9 mouse cellular contexts compared by ENCODE assay signal in the genomic region with DNA sequence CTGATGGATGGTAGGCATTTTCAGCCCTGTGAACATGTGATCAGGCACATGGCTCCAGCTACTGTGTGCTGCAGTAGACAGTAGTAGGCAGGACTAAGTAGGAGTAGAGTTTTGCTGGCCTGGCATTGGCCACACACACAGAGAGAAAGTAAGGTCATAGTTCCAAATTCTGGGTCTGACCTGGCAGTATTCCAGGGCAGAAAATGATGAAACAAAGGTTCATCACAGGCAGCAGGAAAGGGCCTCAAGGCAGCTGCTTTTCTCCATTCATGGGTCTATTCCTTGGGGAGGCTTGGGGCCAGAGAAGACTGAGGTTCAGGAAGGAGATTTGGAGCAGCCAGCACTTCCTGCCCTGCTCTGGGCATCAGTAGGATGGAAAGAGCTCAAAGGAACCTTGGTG. TPM values are rescaled to one million over a fixed set of nuclear protein-coding genes. Genes with fewer than 3 reads are reported as not detected.
DNase-seq lines count a peak whose midpoint lies in the region; ATAC-seq and TF ChIP-seq lines count a peak whose summit lies in the region.
"Had no signal": no experiment of that assay in that cellular context is flagged by ENCODE, and none has a peak within 500 bp of the region (broad histone marks: within the 10 kb centered on the region; RNA-seq: fewer than 3 reads in every experiment).

No protein-coding gene starts in this region.

- H3K9me3 ChIP-seq in hindbrain, postnatal 0 days (ENCODE audit: low read length), result no peaks in the 10 kb centered on the region
- no peaks in the 10 kb centered on the region for H3K9me3 ChIP-seq in hindbrain, embryonic 14.5 days (ENCODE audit: control insufficient read depth, low read length)
- H3K9me3 ChIP-seq: liver, embryonic 13.5 days; stomach, embryonic 15.5 days had no signal

- no peak overlapping the region for H3K4me2 ChIP-seq in hindbrain, postnatal 0 days (ENCODE audit: low read depth, low read length)
- no peak overlapping the region for H3K4me2 ChIP-seq in hindbrain, embryonic 14.5 days (replicated peaks)
- H3K4me2 ChIP-seq: liver, embryonic 13.5 days; stomach, embryonic 15.5 days had no signal

- H3K9ac ChIP-seq in hindbrain, postnatal 0 days (replicated peaks; ENCODE audit: low read length), result no peak overlapping the region
- H3K9ac ChIP-seq in hindbrain, embryonic 14.5 days, result no peak overlapping the region
- H3K9ac ChIP-seq: liver, embryonic 13.5 days; stomach, embryonic 15.5 days had no signal

- no peak overlapping the region for H3K4me3 ChIP-seq in hindbrain, postnatal 0 days (ENCODE audit: low read length)
- H3K4me3 ChIP-seq in hindbrain, embryonic 14.5 days (replicated peaks; ENCODE audit: low read length), result no peak overlapping the region
- H3K4me3 ChIP-seq: liver, embryonic 13.5 days; stomach, embryonic 15.5 days had no signal

- TF ChIP-seq CTCF in hindbrain, postnatal 0 days (IDR thresholded peaks at IDR 0.05; ENCODE audit: low read depth), result no peak

- no peak for DNase-seq in hindbrain, postnatal 0 days (ENCODE audit: low spot score)
- no peak for DNase-seq in hindbrain, embryonic 14.5 days (ENCODE audit: low spot score)
- DNase-seq in Muller cell, postnatal 12 days (ENCODE audit: inconsistent ontology term), result peak; percentile 38
- peak; percentile 31 to 37 for DNase-seq in adrenal gland, postnatal 36 days
- peak; percentile 71 for DNase-seq in kidney, postnatal 14 days
- no peak for DNase-seq in c-Kit-positive CD71-positive TER-119-positive erythroid progenitor cells, embryonic 14.5 days (ENCODE audit: low spot score)
- DNase-seq: liver, embryonic 13.5 days had no signal

- H3K36me3 ChIP-seq in hindbrain, postnatal 0 days (ENCODE audit: insufficient read depth, low read length), result no peaks in the 10 kb centered on the region
- H3K36me3 ChIP-seq in hindbrain, embryonic 14.5 days (replicated peaks; ENCODE audit: control insufficient read depth, insufficient read depth), result no peaks in the 10 kb centered on the region
- H3K36me3 ChIP-seq: liver, embryonic 13.5 days; stomach, embryonic 15.5 days had no signal

- H3K4me1 ChIP-seq in hindbrain, postnatal 0 days (ENCODE audit: insufficient read depth, low read length), result no peaks in the 10 kb centered on the region
- H3K4me1 ChIP-seq in hindbrain, embryonic 14.5 days (replicated peaks; ENCODE audit: control insufficient read depth, insufficient read depth, low read length), result peaks cover 5% of the 10 kb centered on the region; the same call in 1 of the 2 replicates

- ATAC-seq in hindbrain, postnatal 0 days, result peak; percentile 64
- ATAC-seq in hindbrain, embryonic 14.5 days (ENCODE audit: low FRiP score), result no peak
- no peak for ATAC-seq in CD4-positive, CD25-positive, alpha-beta regulatory T cell, adult 4 months

- H3K27ac ChIP-seq in hindbrain, postnatal 0 days, result no peak overlapping the region
- H3K27ac ChIP-seq in hindbrain, embryonic 14.5 days, result no peak overlapping the region
- H3K27ac ChIP-seq: liver, embryonic 13.5 days; stomach, embryonic 15.5 days had no signal

- H3K27me3 ChIP-seq in hindbrain, postnatal 0 days (ENCODE audit: insufficient read depth, low read length), result no peaks in the 10 kb centered on the region
- no peaks in the 10 kb centered on the region for H3K27me3 ChIP-seq in hindbrain, embryonic 14.5 days (ENCODE audit: control insufficient read depth, insufficient read depth, low read length)
- H3K27me3 ChIP-seq: stomach, embryonic 15.5 days had no signal

RNA-seq across cellular contexts. Expression of gene Limd1, which starts 5.1 kb away (rescaled TPM):
- total RNA-seq in hindbrain, postnatal 0 days (2014; rRNA removed), result 29.7 and 30.3 TPM in 2 replicates
- 11.1 and 11.4 TPM in 2 replicates for polyA plus RNA-seq in hindbrain, postnatal 0 days (2015; fragmentation: Nextera tagmentation; extraction: Ambion mirVana)
- 14.1 and 15.5 TPM in 2 replicates for polyA plus RNA-seq in hindbrain, embryonic 14.5 days (2014; fragmentation: Nextera tagmentation; extraction: Ambion mirVana)
- total RNA-seq in adrenal gland, postnatal 36 days (2021), result 10 to 100 TPM; 27.4 to 31.1 TPM
- polyA plus RNA-seq in CD4-positive, CD25-positive, alpha-beta regulatory T cell, adult 4 months (2017; shearing (Covaris generic)), result 10 to 100 TPM; 37.6 to 41.0 TPM

RNA-seq across cellular contexts. Expression of gene Sacm1l, which starts 56.2 kb away (rescaled TPM):
- total RNA-seq in hindbrain, postnatal 0 days (2014; rRNA removed), result 24.8 and 32.2 TPM in 2 replicates
- 37.1 and 39.7 TPM in 2 replicates for polyA plus RNA-seq in hindbrain, postnatal 0 days (2015; fragmentation: Nextera tagmentation; extraction: Ambion mirVana)
- 56.7 and 71.8 TPM in 2 replicates for polyA plus RNA-seq in hindbrain, embryonic 14.5 days (2014; fragmentation: Nextera tagmentation; extraction: Ambion mirVana)
- total RNA-seq in adrenal gland, postnatal 36 days (2021), result 100 to 1,000 TPM in 1 of 2 experiments, 10 to 100 TPM in 1; 95.7 to 158 TPM
- 10 to 100 TPM; 46.0 to 55.2 TPM for polyA plus RNA-seq in CD4-positive, CD25-positive, alpha-beta regulatory T cell, adult 4 months (2017; shearing (Covaris generic))

Comparison
In these comparisons a context has a peak if more than half of its experiments do, and no peak if none do; other contexts are left out.
1. DNase-seq: peak in Muller cell, postnatal 12 days (single experiment), adrenal gland, postnatal 36 days (2 of 2) and kidney, postnatal 14 days (single experiment); none in hindbrain, postnatal 0 days (single experiment), hindbrain, embryonic 14.5 days (single experiment) and c-Kit-positive CD71-positive TER-119-positive erythroid progenitor cells, embryonic 14.5 days (single experiment).